Mouse (Mus musculus): Measurements from ENCODE around the gene Chd6. TPM values are rescaled to one million over a fixed set of nuclear protein-coding genes. Genes with fewer than 3 reads are reported as not detected.

Gene Chd6
- polyA plus RNA-seq, 1 experiment = 5.1 TPM

- Histone ChIP-seq H3K27me3 (ENCODE audit: control insufficient read depth, insufficient read depth, insufficient read length) (no peaks in the 10 kb centered on the region), H3ac (ENCODE audit: control insufficient read depth, insufficient read length) (no peak overlapping the region), H3K4me2 (ENCODE audit: low read depth) (no peak overlapping the region), H3K36me3 (ENCODE audit: control insufficient read depth, insufficient read depth) (no peaks in the 10 kb centered on the region), H3K4me3 (no peak overlapping the region), H3K79me2 (ENCODE audit: control insufficient read depth, insufficient read depth) (peaks cover 89% of the 10 kb centered on the region)
- no peak for TF ChIP-seq USF1 (IDR thresholded peaks at IDR 0.05; ENCODE audit: low read depth)
- no peak for TF ChIP-seq MAX (IDR thresholded peaks at IDR 0.05; ENCODE audit: low read depth)
- TF ChIP-seq MYOD1 (IDR thresholded peaks at IDR 0.05; ENCODE audit: control insufficient read depth in 1 of 3, insufficient read length in 2 of 3, low read depth in 2 of 3) = no peak
- TF ChIP-seq TCF3 (IDR thresholded peaks at IDR 0.05; ENCODE audit: insufficient read length, low read depth) = no peak
- no peak for TF ChIP-seq E2F4 (IDR thresholded peaks at IDR 0.05; ENCODE audit: insufficient read depth)
- no peak for TF ChIP-seq MYOG (IDR thresholded peaks at IDR 0.05; ENCODE audit: control insufficient read depth in 1 of 3, insufficient read depth in 1 of 3, insufficient read length in 2 of 3, low read depth in 2 of 3)
These were observed 5.1 kb downstream of the Chd6 start for GRCm38 (mm10) chr2:161103769-161104168.

- H3K4me3 ChIP-seq = no peak overlapping the region
- H3K36me3 ChIP-seq (ENCODE audit: control insufficient read depth, insufficient read depth) = no peaks in the 10 kb centered on the region
- peak overlapping the region; percentile 13 for H3K4me2 ChIP-seq (ENCODE audit: low read depth)
- no peak for TF ChIP-seq SRF (IDR thresholded peaks at IDR 0.05; ENCODE audit: control insufficient read depth, insufficient read length, low read depth)
- no peak for TF ChIP-seq POLR2AphosphoS2 (IDR thresholded peaks at IDR 0.05; ENCODE audit: insufficient read length, low read depth)
- no peak for TF ChIP-seq POLR2A (IDR thresholded peaks at IDR 0.05; ENCODE audit: insufficient read length, low read depth)
- TF ChIP-seq USF1 (IDR thresholded peaks at IDR 0.05; ENCODE audit: low read depth) = no peak
- TF ChIP-seq MAX (IDR thresholded peaks at IDR 0.05; ENCODE audit: low read depth) = no peak
- no peak for TF ChIP-seq REST (IDR thresholded peaks at IDR 0.05; ENCODE audit: insufficient read depth, insufficient read length)
- no peak for TF ChIP-seq MYOG (IDR thresholded peaks at IDR 0.05; ENCODE audit: control insufficient read depth in 1 of 3, insufficient read depth in 1 of 3, insufficient read length in 2 of 3, low read depth in 2 of 3)
- no peak for TF ChIP-seq CEBPB (IDR thresholded peaks at IDR 0.05; ENCODE audit: insufficient read depth, poor library complexity, severe bottlenecking)
- no peak for TF ChIP-seq TCF3 (IDR thresholded peaks at IDR 0.05; ENCODE audit: insufficient read length, low read depth)
- TF ChIP-seq TCF12 (IDR thresholded peaks at IDR 0.05; ENCODE audit: insufficient read depth, poor library complexity, severe bottlenecking) = no peak
- no peak for TF ChIP-seq E2F4 (IDR thresholded peaks at IDR 0.05; ENCODE audit: insufficient read depth)
- no peak for TF ChIP-seq MYOD1 (IDR thresholded peaks at IDR 0.05; ENCODE audit: control insufficient read depth in 1 of 3, insufficient read length in 2 of 3, low read depth in 2 of 3)
- H3K27me3 ChIP-seq (ENCODE audit: control insufficient read depth, insufficient read depth, insufficient read length) = no peaks in the 10 kb centered on the region
- H3K79me2 ChIP-seq (ENCODE audit: control insufficient read depth, insufficient read depth) = peaks cover 94% of the 10 kb centered on the region
- no peak overlapping the region for H3ac ChIP-seq (ENCODE audit: control insufficient read depth, insufficient read length)
These were observed 6.8 kb downstream of the Chd6 start for GRCm38 (mm10) chr2:161102102-161102501.

- H3K4me2 ChIP-seq (ENCODE audit: low read depth) = no peak overlapping the region
- no peak for TF ChIP-seq REST (IDR thresholded peaks at IDR 0.05; ENCODE audit: insufficient read depth, insufficient read length)
- no peak for TF ChIP-seq POLR2A (IDR thresholded peaks at IDR 0.05; ENCODE audit: insufficient read length, low read depth)
- TF ChIP-seq MYOG (IDR thresholded peaks at IDR 0.05; ENCODE audit: control insufficient read depth in 1 of 3, insufficient read depth in 1 of 3, insufficient read length in 2 of 3, low read depth in 2 of 3) = no peak
- no peak for TF ChIP-seq TCF3 (IDR thresholded peaks at IDR 0.05; ENCODE audit: insufficient read length, low read depth)
- TF ChIP-seq E2F4 (IDR thresholded peaks at IDR 0.05; ENCODE audit: insufficient read depth) = no peak
- TF ChIP-seq CEBPB (IDR thresholded peaks at IDR 0.05; ENCODE audit: insufficient read depth, poor library complexity, severe bottlenecking) = no peak
- no peak for TF ChIP-seq MAX (IDR thresholded peaks at IDR 0.05; ENCODE audit: low read depth)
- no peak for TF ChIP-seq USF1 (IDR thresholded peaks at IDR 0.05; ENCODE audit: low read depth)
- TF ChIP-seq POLR2AphosphoS2 (IDR thresholded peaks at IDR 0.05; ENCODE audit: insufficient read length, low read depth) = no peak
- TF ChIP-seq TCF12 (IDR thresholded peaks at IDR 0.05; ENCODE audit: insufficient read depth, poor library complexity, severe bottlenecking) = no peak
- TF ChIP-seq SRF (IDR thresholded peaks at IDR 0.05; ENCODE audit: control insufficient read depth, insufficient read length, low read depth) = no peak
- TF ChIP-seq MYOD1 (IDR thresholded peaks at IDR 0.05; ENCODE audit: control insufficient read depth in 1 of 3, insufficient read length in 2 of 3, low read depth in 2 of 3) = no peak
These were observed 11.1 kb downstream of the Chd6 start for GRCm38 (mm10) chr2:161097746-161098145.

GRCm38 (mm10) chr2:161090746-161091405 lies 18.0 kb downstream of the Chd6 start:
- no peaks in the 10 kb centered on the region for H3K27me3 ChIP-seq (ENCODE audit: control insufficient read depth, insufficient read depth, insufficient read length)
- TF ChIP-seq MYOG (IDR thresholded peaks at IDR 0.05; ENCODE audit: control insufficient read depth in 1 of 3, insufficient read depth in 1 of 3, insufficient read length in 2 of 3, low read depth in 2 of 3) (peak in 1 of 3 experiments; percentile 83), TCF3 (IDR thresholded peaks at IDR 0.05; ENCODE audit: insufficient read length, low read depth) (peak; percentile 20), E2F4 (IDR thresholded peaks at IDR 0.05; ENCODE audit: insufficient read depth) (no peak), MAX (IDR thresholded peaks at IDR 0.05; ENCODE audit: low read depth) (no peak), POLR2A (IDR thresholded peaks at IDR 0.05; ENCODE audit: insufficient read length, low read depth) (no peak), REST (IDR thresholded peaks at IDR 0.05; ENCODE audit: insufficient read depth, insufficient read length) (no peak), SRF (IDR thresholded peaks at IDR 0.05; ENCODE audit: control insufficient read depth, insufficient read length, low read depth) (no peak), TCF12 (IDR thresholded peaks at IDR 0.05; ENCODE audit: insufficient read depth, poor library complexity, severe bottlenecking) (no peak), CEBPB (IDR thresholded peaks at IDR 0.05; ENCODE audit: insufficient read depth, poor library complexity, severe bottlenecking) (no peak), MYOD1 (IDR thresholded peaks at IDR 0.05; ENCODE audit: control insufficient read depth in 1 of 3, insufficient read length in 2 of 3, low read depth in 2 of 3) (peak in 2 of 3 experiments; percentile 85 to 86), USF1 (IDR thresholded peaks at IDR 0.05; ENCODE audit: low read depth) (no peak), POLR2AphosphoS2 (IDR thresholded peaks at IDR 0.05; ENCODE audit: insufficient read length, low read depth) (no peak)
- H3K4me2 ChIP-seq (ENCODE audit: low read depth) = no peak overlapping the region
- no peak overlapping the region for H3K4me3 ChIP-seq
- H3K36me3 ChIP-seq (ENCODE audit: control insufficient read depth, insufficient read depth) = no peaks in the 10 kb centered on the region
- H3ac ChIP-seq (ENCODE audit: control insufficient read depth, insufficient read length) = no peak overlapping the region
- H3K79me2 ChIP-seq (ENCODE audit: control insufficient read depth, insufficient read depth) = peaks cover 51% of the 10 kb centered on the region

More at GRCm38 (mm10) chr2:161097746-161098145, 11.1 kb downstream of the Chd6 start:
- no peaks in the 10 kb centered on the region for H3K27me3 ChIP-seq (ENCODE audit: control insufficient read depth, insufficient read depth, insufficient read length)
- no peak overlapping the region for H3ac ChIP-seq (ENCODE audit: control insufficient read depth, insufficient read length)
- peaks cover 91% of the 10 kb centered on the region for H3K79me2 ChIP-seq (ENCODE audit: control insufficient read depth, insufficient read depth)
- no peak overlapping the region for H3K4me3 ChIP-seq
- H3K36me3 ChIP-seq (ENCODE audit: control insufficient read depth, insufficient read depth) = no peaks in the 10 kb centered on the region
